ENCODE assay signal across 10 mouse cellular contexts in the genomic region with DNA sequence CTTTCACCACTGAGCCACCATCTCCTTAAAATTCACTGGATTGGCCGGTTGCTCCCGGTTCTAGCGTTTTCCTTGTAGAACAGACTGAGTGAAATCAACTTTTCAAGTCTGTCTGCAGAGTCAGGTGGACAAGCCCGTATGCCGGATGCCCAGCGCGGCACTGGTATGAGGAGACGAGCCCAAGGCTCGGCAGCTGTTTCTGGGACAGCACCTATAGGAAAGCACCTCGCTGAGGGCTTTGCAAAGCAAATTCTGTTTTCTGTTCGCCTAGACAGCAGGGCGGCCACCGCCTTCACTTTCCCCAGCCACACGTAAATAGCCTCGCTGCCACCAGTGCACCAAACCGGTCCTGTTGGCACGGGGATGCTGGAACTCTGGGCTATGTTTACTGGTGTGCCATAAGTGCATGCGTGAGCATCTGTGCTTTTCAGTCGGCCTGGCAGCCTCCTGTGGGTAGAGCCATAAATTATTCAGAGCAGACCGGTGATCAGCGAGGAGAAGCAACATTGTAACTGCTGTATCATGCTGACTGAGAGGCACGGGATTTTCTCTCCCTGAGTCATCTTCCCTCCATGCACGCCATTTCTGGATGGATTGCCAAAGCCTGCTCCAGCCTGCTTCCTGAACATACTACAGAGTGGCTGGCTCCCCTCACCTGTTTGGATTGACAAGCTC. TPM values are rescaled to one million over a fixed set of nuclear protein-coding genes. Genes with fewer than 3 reads are reported as not detected.
DNase-seq lines count a peak whose midpoint lies in the region; ATAC-seq and TF ChIP-seq lines count a peak whose summit lies in the region.
"Had no signal": no experiment of that assay in that cellular context is flagged by ENCODE, and none has a peak within 500 bp of the region (broad histone marks: within the 10 kb centered on the region; RNA-seq: fewer than 3 reads in every experiment).

No protein-coding gene starts in this region.

- no peaks in the 10 kb centered on the region for H3K9me3 ChIP-seq in midbrain, embryonic 13.5 days
- no peaks in the 10 kb centered on the region for H3K9me3 ChIP-seq in midbrain, embryonic 16.5 days (replicated peaks; ENCODE audit: control insufficient read depth, low read length, poor library complexity, severe bottlenecking)
- H3K9me3 ChIP-seq: intestine, embryonic 15.5 days had no signal

- H3K36me3 ChIP-seq in midbrain, embryonic 13.5 days = peaks cover 18% of the 10 kb centered on the region; the same call in 1 of the 2 replicates
- H3K36me3 ChIP-seq in midbrain, embryonic 16.5 days (ENCODE audit: control insufficient read depth, insufficient read depth, low read length) = 0 out of 2 replicates have a peak, but pooled peaks cover 3% of the 10 kb centered on the region
- H3K36me3 ChIP-seq: intestine, embryonic 15.5 days had no signal

- H3K9ac ChIP-seq in midbrain, embryonic 13.5 days (replicated peaks) = 0 out of 2 replicates have a peak overlapping the region, but pooled peaks have one; percentile 11
- H3K9ac ChIP-seq in midbrain, embryonic 16.5 days (ENCODE audit: low read depth, low read length) = no peak overlapping the region
- H3K9ac ChIP-seq: intestine, embryonic 15.5 days had no signal

- H3K4me2 ChIP-seq in midbrain, embryonic 13.5 days (replicated peaks) = no peak overlapping the region
- H3K4me2 ChIP-seq in midbrain, embryonic 16.5 days (ENCODE audit: low read length) = no peak overlapping the region
- H3K4me2 ChIP-seq: intestine, embryonic 15.5 days had no signal

- no peak for TF ChIP-seq CTCF in cerebellum, adult 2 months (IDR thresholded peaks at IDR 0.05; ENCODE audit: borderline replicate concordance, insufficient read depth, low read depth, low read length)

- no peaks in the 10 kb centered on the region for H3K27me3 ChIP-seq in midbrain, embryonic 13.5 days
- no peaks in the 10 kb centered on the region for H3K27me3 ChIP-seq in midbrain, embryonic 16.5 days (ENCODE audit: control insufficient read depth, insufficient read depth, low read depth, low read length)
- no peaks in the 10 kb centered on the region for H3K27me3 ChIP-seq in cerebellum, adult 2 months (ENCODE audit: control insufficient read depth, insufficient read depth, low read length)
- H3K27me3 ChIP-seq: intestine, embryonic 15.5 days had no signal

- DNase-seq in cerebellum, adult 2 months = peak; percentile 72 to 85
- DNase-seq in layer of hippocampus, adult 9-11 months = peak; percentile 91
- DNase-seq in right cerebral cortex, postnatal 36 days (ENCODE audit: low spot score in 2 of 2) = peak; percentile 77 to 83
- DNase-seq in heart, adult 18-20 months = no peak
- DNase-seq in kidney, postnatal 25 days = no peak
- no peak for DNase-seq in ovary, adult 18-20 months (ENCODE audit: low spot score)

- TF ChIP-seq POLR2A in cerebellum, adult 2 months (IDR thresholded peaks at IDR 0.05; ENCODE audit: borderline replicate concordance, insufficient read depth, low read length) = no peak

- ATAC-seq in midbrain, embryonic 13.5 days = 0 out of 2 replicates have a peak, but pooled peaks have one; percentile 51
- ATAC-seq in midbrain, embryonic 16.5 days = no peak
- ATAC-seq: intestine, embryonic 15.5 days had no signal

- H3K4me3 ChIP-seq in midbrain, embryonic 13.5 days (replicated peaks) = no peak overlapping the region
- H3K4me3 ChIP-seq in midbrain, embryonic 16.5 days (ENCODE audit: low read depth, low read length) = no peak overlapping the region
- H3K4me3 ChIP-seq in cerebellum, adult 2 months (replicated peaks; ENCODE audit: insufficient read depth, low read depth, low read length) = no peak overlapping the region
- H3K4me3 ChIP-seq: erythroblast, embryonic 14.5 days; intestine, embryonic 15.5 days had no signal

- WGBS in midbrain, embryonic 13.5 days = 86% methylated on average over 23 of the region's 23 CpGs
- 76% methylated on average over 23 of the region's 23 CpGs for WGBS in midbrain, embryonic 16.5 days
- WGBS in cerebellum, adult 2 months = 28% methylated on average over 23 of the region's 23 CpGs

- peaks cover 19% of the 10 kb centered on the region for H3K4me1 ChIP-seq in midbrain, embryonic 13.5 days (replicated peaks)
- H3K4me1 ChIP-seq in midbrain, embryonic 16.5 days (ENCODE audit: control insufficient read depth, insufficient read depth, low read length) = peaks cover 7% of the 10 kb centered on the region; the same call in 1 of the 2 replicates
- H3K4me1 ChIP-seq in cerebellum, adult 2 months (ENCODE audit: control insufficient read depth, insufficient read depth, low read length) = peaks cover 60% of the 10 kb centered on the region
- H3K4me1 ChIP-seq: intestine, embryonic 15.5 days had no signal

- H3K27ac ChIP-seq in midbrain, embryonic 13.5 days = no peak overlapping the region
- no peak overlapping the region for H3K27ac ChIP-seq in midbrain, embryonic 16.5 days (ENCODE audit: low read length)
- H3K27ac ChIP-seq in cerebellum, adult 2 months (ENCODE audit: insufficient read depth, low read length) = peak overlapping the region; percentile 8
- H3K27ac ChIP-seq: intestine, embryonic 15.5 days had no signal

RNA-seq across cellular contexts. Expression of gene Pgbd5, which starts 53.1 kb away (rescaled TPM):
- polyA plus RNA-seq in midbrain, embryonic 13.5 days (2015; fragmentation: Nextera tagmentation; extraction: Ambion mirVana) = 7.6 and 8.6 TPM in 2 replicates
- 12.2 and 13.7 TPM in 2 replicates for polyA plus RNA-seq in midbrain, embryonic 16.5 days (2015; fragmentation: Nextera tagmentation; extraction: Ambion mirVana)
- 142 and 155 TPM in 2 replicates for polyA plus RNA-seq in cerebellum, adult 2 months (2012; rRNA removed)
- total RNA-seq in heart, adult 18-20 months (2021) = under 1 TPM; 0.49 to 0.72 TPM
- polyA plus RNA-seq: erythroblast, embryonic 14.5 days had no signal

Comparison
In these comparisons a context has a peak if more than half of its experiments do, and no peak if none do; other contexts are left out.
1. DNase-seq: peak in cerebellum, adult 2 months (2 of 2), layer of hippocampus, adult 9-11 months (single experiment) and right cerebral cortex, postnatal 36 days (2 of 2); none in heart, adult 18-20 months (0 of 2), kidney, postnatal 25 days (0 of 2) and ovary, adult 18-20 months (single experiment).